Mouse (Mus musculus) monocyte, adult 5-6 weeks (primary cell): ENCODE measurements around the gene Gsdma. TPM values are rescaled to one million over a fixed set of nuclear protein-coding genes. Genes with fewer than 3 reads are reported as not detected.
"Not testable (repeated sequence)": the region's sequence is repeated elsewhere in the genome, so short reads cannot be mapped to it uniquely, and the experiment has no call there.

Source experiments
- ATAC-seq: fragments of 153-309, 156-312 bp; replicated peaks from 2 replicates; pipeline ENCODE4 v1.8.0; 2017; ENCODE audit warnings: mild to moderate bottlenecking; ENCODE audit not compliant: low TSS enrichment, insufficient number of reproducible peaks, severe bottlenecking, poor library complexity, low FRiP score
- total RNA-seq: library from RNA; stranded (forward); fragments of 200-1000, 200-491, 200-594 nt; gene quantifications from 3 replicates; pipeline ENCODE4 v1.2.3, GENCODE M21; 2017

Gene Gsdma
- total RNA-seq, result not detected in 3 replicates

DNA sequence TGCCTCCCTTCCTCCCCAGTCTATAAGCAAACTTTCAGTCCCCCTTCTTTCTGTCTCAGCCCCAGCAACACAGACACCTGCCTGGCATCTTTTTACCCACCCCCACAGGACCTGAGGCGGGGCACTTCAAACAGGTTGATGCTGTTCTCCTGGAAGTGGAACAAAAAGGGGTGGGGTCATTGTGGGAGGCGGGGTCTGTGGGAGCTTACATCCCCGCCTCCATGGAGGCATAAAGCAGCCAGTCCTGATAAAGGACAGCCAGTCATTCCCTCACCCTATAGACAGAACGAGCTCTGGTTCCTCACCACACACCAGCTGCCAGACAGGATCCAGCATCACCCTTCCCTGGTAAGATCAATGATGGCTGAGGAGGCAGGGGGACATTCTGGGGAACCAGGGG lies at the start of gene Gsdma:
TSS of gene Gsdma (plus strand) at position 261 of the 400 bp plus-strand sequence.
- no peak for ATAC-seq

DNA sequence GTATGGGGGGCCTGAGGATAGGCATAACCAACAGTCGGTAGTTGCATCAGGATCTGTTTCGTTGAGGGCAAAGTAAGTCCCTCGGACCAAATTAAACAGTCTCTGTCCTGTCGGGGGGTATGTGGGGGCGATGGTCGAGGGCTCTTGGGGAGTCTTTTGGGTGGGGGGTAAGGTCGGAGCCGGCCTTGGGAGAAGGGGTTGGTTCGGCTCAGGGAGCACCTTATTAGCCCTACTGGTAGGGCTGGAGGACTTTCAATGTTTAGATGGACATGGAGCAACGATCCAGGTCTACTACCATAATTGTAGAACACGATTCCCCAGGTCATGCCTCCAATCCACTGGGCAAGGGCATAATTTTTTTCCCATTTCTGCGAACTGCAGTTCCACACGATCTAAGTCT lies 43.4 kb upstream of the Gsdma start:
- ATAC-seq, result no peak

DNA sequence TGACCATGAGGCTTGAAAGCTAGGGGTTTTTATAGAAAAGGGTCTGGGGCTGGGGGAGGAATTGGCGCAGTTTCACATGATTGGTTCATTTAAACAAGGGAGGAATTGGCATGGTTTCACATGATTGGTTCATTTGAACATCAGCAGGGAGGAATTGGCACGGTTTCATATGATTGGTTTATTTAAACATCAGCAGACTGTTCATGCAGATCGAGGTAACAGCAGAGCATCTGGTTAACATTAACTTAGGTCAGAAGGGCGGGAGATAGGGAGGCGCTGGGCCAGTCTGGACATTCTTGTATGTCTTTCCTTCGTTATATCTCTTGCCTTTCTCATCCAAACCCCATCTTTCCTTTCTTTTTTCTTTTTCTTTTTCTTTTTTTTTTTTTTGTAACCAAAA lies 40.2 kb upstream of the Gsdma start:
- not testable (repeated sequence) for ATAC-seq

GRCm38 (mm10) chr11:98624381-98624780 lies 39.8 kb upstream of the Gsdma start:
- not testable (repeated sequence) for ATAC-seq

DNA sequence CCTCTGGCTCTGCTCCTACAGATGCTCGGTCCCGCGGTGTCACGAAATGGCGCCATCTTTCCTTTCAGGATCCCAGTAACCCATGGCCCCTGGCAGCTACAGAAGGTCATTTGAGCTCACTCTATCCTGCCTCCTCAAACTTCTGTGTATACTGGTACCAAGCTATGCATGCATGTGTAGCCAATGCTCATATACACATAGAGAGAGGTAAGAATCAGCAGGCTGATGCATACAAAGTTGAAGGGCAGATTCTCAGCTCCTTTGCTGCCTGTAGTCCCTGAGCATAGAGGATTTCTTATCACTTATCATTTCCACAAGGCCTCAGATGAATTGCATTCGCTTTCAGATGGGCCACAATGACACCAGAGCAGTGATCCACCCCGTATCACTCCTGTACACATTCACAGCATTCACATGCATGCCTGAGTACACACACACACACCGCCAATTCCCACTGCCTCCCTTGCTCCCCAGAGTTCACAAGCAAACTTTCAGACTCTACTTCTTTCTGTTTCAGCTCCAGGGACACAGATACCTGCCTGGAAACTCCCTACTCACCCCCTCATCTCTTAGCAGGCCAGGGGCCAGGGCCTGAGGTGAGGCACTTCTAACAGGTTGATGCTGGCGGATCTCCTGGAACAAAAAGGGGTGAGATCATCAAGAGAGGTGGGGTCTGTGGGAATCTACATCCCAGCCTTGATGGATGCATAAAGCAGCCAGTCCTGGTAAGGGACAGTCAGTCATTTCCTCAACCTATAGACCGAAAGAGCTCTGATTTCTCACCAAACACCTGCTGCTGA lies 38.3 kb upstream of the Gsdma start, which contains the start of the genes Gm12355 and Gsdma3:
TSS of gene Gm12355 (minus strand) at position 51 of the 800 bp plus-strand sequence.
TSS of gene Gsdma3 (plus strand) at position 750 of the 800 bp plus-strand sequence.
- no peak for ATAC-seq

GRCm38 (mm10) chr11:98628706-98629105 lies 35.4 kb upstream of the Gsdma start:
- no peak for ATAC-seq

DNA sequence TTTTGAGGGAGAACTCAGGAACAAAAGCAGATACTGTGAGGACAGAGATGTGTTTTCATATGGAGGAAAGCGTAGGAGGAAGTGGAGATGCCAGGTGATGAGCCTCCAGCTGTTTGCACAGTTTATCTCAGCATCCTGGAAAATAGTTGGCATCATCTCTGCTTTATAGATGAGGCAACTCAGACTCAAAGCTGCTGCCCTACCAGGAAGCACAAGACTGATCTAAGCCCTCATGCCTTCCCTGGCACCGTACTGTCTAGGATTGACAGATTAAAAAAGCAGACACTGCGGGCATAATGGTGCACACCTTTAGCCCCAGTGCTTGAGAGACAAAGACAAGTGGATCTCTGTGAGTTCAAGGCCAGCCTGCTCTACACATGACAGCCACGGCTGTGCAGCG lies 33.5 kb upstream of the Gsdma start:
- ATAC-seq, result no peak

DNA sequence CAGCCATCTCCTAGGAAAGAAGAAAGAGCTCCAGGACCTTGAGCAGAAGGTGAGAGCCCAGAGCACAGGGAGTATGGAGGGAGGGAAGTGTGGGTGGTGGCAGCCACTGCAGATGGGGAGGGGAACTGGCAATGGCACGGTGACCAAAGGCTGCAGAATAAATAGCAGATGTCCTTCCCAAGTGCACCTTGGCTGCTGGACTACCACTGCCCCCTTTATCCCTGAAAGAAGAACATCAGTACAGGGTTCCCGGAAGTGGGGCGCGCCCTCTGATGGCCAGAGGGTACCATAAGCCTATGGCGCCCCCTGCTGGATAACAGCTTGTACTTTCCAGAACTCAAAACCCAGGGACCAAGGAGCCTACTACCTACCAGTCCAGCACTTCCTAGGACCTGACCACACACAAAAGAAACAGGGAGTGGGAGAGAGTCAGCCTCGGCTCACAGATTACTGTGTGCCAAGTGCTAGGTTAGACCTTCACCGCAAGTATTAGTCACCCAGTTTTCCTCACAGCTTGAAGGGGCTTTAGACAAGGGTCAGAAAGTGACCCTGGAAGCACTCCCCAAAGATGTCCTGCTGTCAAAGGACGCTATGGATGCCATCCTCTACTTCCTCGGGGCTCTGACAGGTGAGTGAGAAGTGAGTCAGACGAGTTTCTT lies 28.7 kb upstream of the Gsdma start:
- ATAC-seq, result peak; percentile 97

DNA sequence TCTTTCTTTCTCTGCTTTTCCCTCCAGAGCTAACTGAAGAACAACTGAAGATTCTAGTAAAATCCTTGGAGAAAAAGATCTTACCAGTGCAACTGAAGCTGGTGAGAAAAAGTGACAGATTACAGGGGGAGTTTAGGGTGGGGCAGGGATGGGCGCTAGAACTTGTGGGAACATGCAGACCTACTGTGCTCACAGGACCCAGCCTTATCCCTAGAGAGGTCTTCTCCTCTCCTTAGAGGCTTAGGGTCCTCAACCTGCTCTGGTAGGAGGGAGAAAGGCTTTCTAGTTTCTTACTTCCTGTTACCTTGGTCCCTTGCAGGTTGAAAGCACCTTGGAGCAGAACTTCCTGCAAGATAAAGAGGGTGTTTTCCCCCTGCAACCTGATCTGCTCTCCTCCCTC lies 26.6 kb upstream of the Gsdma start:
- ATAC-seq, result no peak

GRCm38 (mm10) chr11:98640091-98640490 lies 24.1 kb upstream of the Gsdma start:
- ATAC-seq, result no peak

- no peak for ATAC-seq
Observed at GRCm38 (mm10) chr11:98644757-98645156, 19.4 kb upstream of the Gsdma start.

DNA sequence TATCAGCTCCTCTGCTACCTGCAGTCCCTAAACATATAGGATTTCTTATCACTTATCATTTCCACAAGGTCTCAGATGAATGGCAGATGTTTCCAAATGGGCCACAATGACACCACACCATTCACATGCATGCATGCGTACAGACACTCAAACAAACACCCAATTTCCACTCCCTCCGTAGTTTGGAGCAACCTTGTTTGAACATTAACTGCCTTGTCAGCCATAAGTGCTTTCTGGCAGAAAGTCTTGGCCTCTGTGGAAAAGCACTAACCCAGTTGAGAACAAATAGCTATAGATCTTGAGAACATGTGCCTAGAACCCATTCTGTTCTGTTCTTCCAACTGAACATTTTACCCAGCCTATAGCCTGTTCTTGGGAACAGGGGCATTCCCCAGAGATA lies 18.2 kb upstream of the Gsdma start:
- ATAC-seq, result no peak

DNA sequence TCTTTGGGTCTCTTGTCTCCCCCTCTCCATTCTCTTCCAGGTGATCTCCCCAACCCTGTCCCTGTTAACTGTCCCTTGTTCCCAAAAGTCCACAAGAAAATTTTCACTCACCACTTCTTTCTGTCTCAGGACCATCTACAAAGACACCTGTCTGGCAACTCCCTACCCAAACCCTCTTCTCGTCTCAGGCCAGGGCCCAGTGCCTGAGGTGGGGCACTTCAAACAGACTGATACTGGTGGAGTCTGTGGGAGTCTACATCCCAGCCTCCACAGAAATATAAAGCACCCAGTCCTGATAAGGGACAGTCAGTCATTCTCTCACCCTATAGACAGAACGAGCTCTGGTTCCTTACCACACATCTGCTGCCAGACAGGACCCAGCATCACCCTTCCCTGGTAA lies 17.7 kb upstream of the Gsdma start, which contains the start of gene Gsdma2:
TSS of gene Gsdma2 (plus strand) at position 301 of the 400 bp plus-strand sequence.
- ATAC-seq, result no peak

- peak; percentile 81 for ATAC-seq
Observed at GRCm38 (mm10) chr11:98655076-98655475, 9.1 kb upstream of the Gsdma start.

- peak; percentile 99 for ATAC-seq
Observed at GRCm38 (mm10) chr11:98660517-98660916, 3.6 kb upstream of the Gsdma start.

DNA sequence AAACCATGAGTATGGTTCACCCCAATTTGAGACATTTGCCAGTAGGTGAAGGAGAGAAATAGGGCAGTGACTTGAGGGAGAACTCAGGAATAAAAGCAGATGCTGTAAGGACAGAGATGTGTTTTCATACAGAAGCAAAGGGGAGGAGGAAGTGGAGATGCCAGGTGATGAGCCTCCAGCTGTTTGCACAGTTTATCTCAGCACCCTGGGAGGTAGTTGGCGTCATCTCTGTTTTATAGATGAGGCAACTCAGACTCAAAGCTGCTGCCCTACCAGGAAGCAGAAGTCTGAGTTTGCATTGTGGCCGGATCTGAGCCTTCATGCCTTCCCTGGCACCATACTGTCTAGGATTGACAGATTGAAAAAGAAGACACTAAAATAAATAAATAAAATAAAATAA lies 4.8 kb downstream of the Gsdma start:
- no peak for ATAC-seq

- no peak for ATAC-seq
Observed at GRCm38 (mm10) chr11:98671284-98671815, 7.2 kb downstream of the Gsdma start.

- ATAC-seq, result no peak
Observed at GRCm38 (mm10) chr11:98671857-98672256, 7.7 kb downstream of the Gsdma start.

- no peak for ATAC-seq
Observed at GRCm38 (mm10) chr11:98672482-98672881, 8.3 kb downstream of the Gsdma start.

DNA sequence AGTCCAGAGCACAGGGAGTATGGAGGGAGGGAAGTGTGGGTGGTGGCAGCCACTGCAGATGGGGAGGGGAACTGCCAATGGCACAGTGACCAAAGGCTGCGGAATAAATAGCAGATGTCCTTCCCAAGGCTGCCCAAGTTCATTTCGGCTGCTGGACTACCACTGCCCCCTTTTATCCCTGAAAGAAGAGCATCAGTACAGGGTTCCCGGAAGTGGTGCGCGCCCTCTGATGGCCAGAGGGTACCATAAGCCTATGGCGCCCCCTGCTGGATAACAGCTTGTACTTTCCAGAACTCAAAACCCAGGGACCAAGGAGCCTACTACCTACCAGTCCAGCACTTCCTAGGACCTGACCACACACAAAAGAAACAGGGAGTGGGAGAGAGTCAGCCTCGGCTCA lies 9.0 kb downstream of the Gsdma start:
- peak; percentile 88 for ATAC-seq
